Mouse (Mus musculus) kidney, postnatal 0 days (tissue): ENCODE results near the gene Tmem163. TPM values are rescaled to one million over a fixed set of nuclear protein-coding genes. Genes with fewer than 3 reads are reported as not detected.
A peak's percentile ranks its signal among the peaks of the same experiment; 100 is the strongest.

Source experiments
- ATAC-seq: fragments of 200-750 bp; cut with Nextera tagmentation; replicated peaks from 2 replicates; pipeline ENCODE4 v1.8.0; 2017; ENCODE audit warnings: low read depth, moderate number of reproducible peaks, moderate TSS enrichment, moderate library complexity; ENCODE audit not compliant: low FRiP score
- DNase-seq: peaks from one replicate; pipeline ENCODE4 v3.0.0-alpha.2; 2016; ENCODE audit warnings: low spot score
- H3K27ac ChIP-seq: fragments of 300-500 bp; sonication (generic); 2 replicates; pipeline ENCODE4 v1.5.1; 2014; ENCODE audit warnings: mild to moderate bottlenecking
- H3K27me3 ChIP-seq: fragments of 300-500 bp; sonication (generic); 2 replicates; pipeline ENCODE4 v1.6.1; 2014; ENCODE audit warnings: low read length, mixed read lengths; ENCODE audit not compliant: insufficient read depth
- H3K36me3 ChIP-seq: fragments of 300-500 bp; sonication (generic); 2 replicates; pipeline ENCODE4 v1.6.1; 2014; ENCODE audit warnings: low read length, mixed read lengths; ENCODE audit not compliant: insufficient read depth
- H3K4me1 ChIP-seq: fragments of 300-500 bp; sonication (generic); replicated peaks from 2 replicates; pipeline ENCODE4 v1.6.1; 2014; ENCODE audit warnings: antibody characterized with exemption, low read length, mixed read lengths; ENCODE audit not compliant: insufficient read depth
- H3K4me2 ChIP-seq: fragments of 300-500 bp; sonication (generic); 2 replicates; pipeline ENCODE4 v1.6.1; 2014; ENCODE audit warnings: mild to moderate bottlenecking, low read length, moderate library complexity, mixed read lengths
- H3K4me3 ChIP-seq: fragments of 300-500 bp; sonication (generic); replicated peaks from 2 replicates; pipeline ENCODE4 v1.5.1; 2014; ENCODE audit warnings: low read depth, low read length
- H3K9ac ChIP-seq: fragments of 300-500 bp; sonication (generic); 2 replicates; pipeline ENCODE4 v1.6.1; 2014; ENCODE audit warnings: low read depth, low read length
- H3K9me3 ChIP-seq: fragments of 300-500 bp; sonication (generic); replicated peaks from 2 replicates; pipeline ENCODE4 v1.6.1; 2016; ENCODE audit warnings: low read length, inconsistent platforms, mixed read lengths
- CTCF ChIP-seq: IDR thresholded peaks from 2 replicates; pipeline ENCODE4 v1.5.1; 2016; ENCODE audit warnings: antibody characterized with exemption, low read depth, mild to moderate bottlenecking, moderate library complexity
- WGBS: fragments of 180-500 bp; shearing (Covaris S2); extraction: QIAGEN DNeasy Blood & Tissue Kit; methylation state at CpG from one replicate; pipeline ENCODE4 v1.1.7; 2014; 5-methylcytosine and 5-hydroxymethylcytosine counted together
- polyA plus RNA-seq: library from polyadenylated mRNA; unstranded; fragments of >200 nt; fragmentation: Nextera tagmentation; extraction: Ambion mirVana; gene quantifications from 2 replicates; pipeline ENCODE4 v1.2.1, GENCODE M21; 2015

The Tmem163 gene
- polyA plus RNA-seq, 1 experiment from 2014 or later = 2.1 TPM

- H3K9ac ChIP-seq = no peak overlapping the region
- ATAC-seq (no peak), DNase-seq (no peak)
- no peak for TF ChIP-seq CTCF
- H3K36me3 ChIP-seq = no peaks in the 10 kb centered on the region
- no peaks in the 10 kb centered on the region for H3K4me1 ChIP-seq
- no peak overlapping the region for H3K4me3 ChIP-seq
- no peak overlapping the region for H3K27ac ChIP-seq
- WGBS = 56% methylated on average over 6 of the region's 6 CpGs
- no peaks in the 10 kb centered on the region for H3K27me3 ChIP-seq
- H3K4me2 ChIP-seq = no peak overlapping the region
- no peaks in the 10 kb centered on the region for H3K9me3 ChIP-seq
Measured at GRCm38 (mm10) chr1:127555822-127556485, 123.4 kb downstream of the Tmem163 start.

GRCm38 (mm10) chr1:127548078-127548477 lies 131.3 kb downstream of the Tmem163 start:
- Histone ChIP-seq H3K4me3 (no peak overlapping the region), H3K9me3 (no peaks in the 10 kb centered on the region), H3K27me3 (no peaks in the 10 kb centered on the region), H3K27ac (no peak overlapping the region), H3K4me1 (no peaks in the 10 kb centered on the region), H3K9ac (no peak overlapping the region), H3K36me3 (no peaks in the 10 kb centered on the region), H3K4me2 (no peak overlapping the region)
- WGBS = 75% methylated on average over 4 of the region's 4 CpGs
- TF ChIP-seq CTCF = no peak
- DNase-seq (no peak), ATAC-seq (no peak)

- no peak for ATAC-seq
- H3K36me3 ChIP-seq = no peaks in the 10 kb centered on the region
- H3K4me1 ChIP-seq = no peaks in the 10 kb centered on the region
- DNase-seq = no peak
- no peak overlapping the region for H3K4me2 ChIP-seq
- H3K9me3 ChIP-seq = no peaks in the 10 kb centered on the region
- H3K27ac ChIP-seq = no peak overlapping the region
- no peak overlapping the region for H3K4me3 ChIP-seq
- H3K9ac ChIP-seq = no peak overlapping the region
- H3K27me3 ChIP-seq = no peaks in the 10 kb centered on the region
- 27% methylated on average over 1 of the region's 1 CpGs for WGBS
- no peak for TF ChIP-seq CTCF
Measured at GRCm38 (mm10) chr1:127542756-127543155, 136.6 kb downstream of the Tmem163 start.

- no peaks in the 10 kb centered on the region for H3K9me3 ChIP-seq
- ATAC-seq = no peak
- H3K36me3 ChIP-seq = no peaks in the 10 kb centered on the region
- no peaks in the 10 kb centered on the region for H3K27me3 ChIP-seq
- no peak for TF ChIP-seq CTCF
- DNase-seq = no peak
- no peak overlapping the region for H3K4me2 ChIP-seq
- H3K9ac ChIP-seq = no peak overlapping the region
- H3K4me3 ChIP-seq = no peak overlapping the region
- WGBS = 90% methylated on average over 7 of the region's 7 CpGs
- no peaks in the 10 kb centered on the region for H3K4me1 ChIP-seq
- no peak overlapping the region for H3K27ac ChIP-seq
Measured at GRCm38 (mm10) chr1:127541931-127542330, 137.4 kb downstream of the Tmem163 start.

- H3K4me1 ChIP-seq = no peaks in the 10 kb centered on the region
- TF ChIP-seq CTCF = no peak
- DNase-seq (no peak), ATAC-seq (no peak)
- no peak overlapping the region for H3K4me3 ChIP-seq
- no peaks in the 10 kb centered on the region for H3K9me3 ChIP-seq
- 85% methylated on average over 4 of the region's 4 CpGs for WGBS
- H3K27me3 ChIP-seq = no peaks in the 10 kb centered on the region
- no peak overlapping the region for H3K9ac ChIP-seq
- no peak overlapping the region for H3K4me2 ChIP-seq
- H3K27ac ChIP-seq = no peak overlapping the region
- no peaks in the 10 kb centered on the region for H3K36me3 ChIP-seq
Measured at GRCm38 (mm10) chr1:127541522-127541921, 137.8 kb downstream of the Tmem163 start.

GRCm38 (mm10) chr1:127537204-127538038 lies 141.9 kb downstream of the Tmem163 start:
- Histone ChIP-seq H3K27me3 (no peaks in the 10 kb centered on the region), H3K27ac (no peak overlapping the region), H3K36me3 (no peaks in the 10 kb centered on the region), H3K4me2 (peak overlapping the region; percentile 10; the same call in 1 of the 2 replicates), H3K9ac (no peak overlapping the region), H3K4me1 (no peaks in the 10 kb centered on the region), H3K9me3 (no peaks in the 10 kb centered on the region), H3K4me3 (no peak overlapping the region)
- ATAC-seq (no peak), DNase-seq (peak; percentile 18)
- WGBS = 27% methylated on average over 17 of the region's 17 CpGs
- TF ChIP-seq CTCF = no peak
